Mouse (Mus musculus): ENCODE results near the gene Iscu.

Iscu gene

DNA sequence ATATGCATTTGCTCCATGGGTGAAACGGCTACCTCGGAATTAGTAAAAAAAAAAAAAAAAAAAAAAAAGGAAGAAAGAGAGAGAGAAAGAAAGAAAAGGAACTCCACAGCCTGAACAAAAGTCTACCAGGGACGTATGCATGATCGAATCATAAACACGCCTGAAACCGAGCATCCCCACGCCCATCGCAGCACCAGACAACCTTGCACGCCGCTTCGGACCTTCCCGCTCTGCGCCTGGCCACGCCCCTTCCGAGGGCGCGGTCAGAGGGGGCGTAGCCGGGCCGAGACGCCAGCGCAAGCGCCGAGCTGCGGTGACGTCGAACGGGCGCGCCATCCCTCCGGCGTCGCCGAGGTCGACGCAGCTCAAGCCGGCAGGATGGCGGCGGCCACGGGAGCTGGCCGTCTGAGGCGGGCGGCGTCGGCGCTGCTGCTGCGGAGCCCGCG, at the start of gene Iscu, which contains the start of gene Sart3:
Gene Iscu, plus strand, starts transcription at position 299 of the 446 bp plus-strand sequence.
Gene Sart3, minus strand, starts transcription at position 61 of the 446 bp plus-strand sequence.
- in situ Hi-C loops (cut with MboI; ENCODE audit: low sequenced_read_pairs) = no loop called here

DNA sequence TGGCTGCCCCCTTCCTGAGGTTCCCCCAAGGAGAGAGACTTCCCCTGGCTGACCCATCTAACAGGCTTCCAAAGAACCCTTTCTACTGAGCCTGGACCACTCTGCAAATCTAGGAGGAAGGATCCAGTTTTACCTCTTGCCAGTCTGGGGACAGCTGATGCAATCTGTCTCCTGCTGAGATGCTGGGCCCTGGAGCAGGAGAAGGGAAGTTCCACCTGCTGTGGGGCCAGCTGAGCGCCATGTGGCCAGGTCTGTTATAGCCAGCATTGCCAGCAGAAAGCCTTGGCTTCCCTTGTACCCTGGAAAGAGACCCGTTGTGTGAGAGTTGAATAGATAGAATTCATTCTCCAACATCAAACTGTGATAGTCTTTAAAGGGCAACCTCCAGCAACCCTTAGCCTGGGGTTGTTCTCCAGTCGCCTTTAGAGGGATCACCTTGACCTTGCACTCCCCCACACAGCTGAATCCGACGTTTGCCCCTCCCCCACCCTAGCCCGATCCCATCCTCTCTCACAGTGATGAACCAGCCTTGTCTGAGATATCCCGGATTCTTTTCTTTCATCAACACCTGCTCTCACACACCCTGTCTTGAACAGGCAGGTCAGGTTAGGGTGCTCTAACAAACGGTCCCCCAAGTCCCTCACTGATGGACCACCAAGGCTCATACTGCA, 48.8 kb upstream of the Iscu start:
- in situ Hi-C loops (cut with MboI; ENCODE audit: low sequenced_read_pairs) = loop anchor here (10.0 kb wide), 1 partner anchor 249 kb away; no protein-coding TSS in a partner anchor

DNA sequence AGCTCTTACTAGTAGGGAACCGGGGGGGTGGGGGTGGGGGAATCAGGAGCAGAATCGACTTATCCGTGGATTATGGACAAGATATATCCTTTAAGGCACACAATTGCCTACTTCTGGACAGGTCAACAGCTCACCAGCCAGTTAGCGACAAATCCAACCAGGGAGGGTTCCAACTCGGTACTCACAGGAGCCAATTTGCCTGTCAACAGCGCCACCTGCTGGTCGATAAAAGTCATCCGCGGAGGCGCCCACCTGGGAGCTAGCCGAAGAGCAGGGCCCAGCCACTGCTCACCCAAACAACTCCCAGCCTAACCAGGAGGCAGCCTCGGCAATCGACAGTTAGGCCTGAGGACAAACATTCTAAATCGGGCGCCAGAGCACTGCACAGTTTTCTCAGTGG, 48.1 kb upstream of the Iscu start, which contains the start of gene 1700069L16Rik:
Gene 1700069L16Rik, minus strand, starts transcription at position 327 of the 400 bp plus-strand sequence.
- in situ Hi-C loops (cut with MboI; ENCODE audit: low sequenced_read_pairs) = loop anchor here (10.0 kb wide), 1 partner anchor 250 kb away; no protein-coding TSS in a partner anchor

DNA sequence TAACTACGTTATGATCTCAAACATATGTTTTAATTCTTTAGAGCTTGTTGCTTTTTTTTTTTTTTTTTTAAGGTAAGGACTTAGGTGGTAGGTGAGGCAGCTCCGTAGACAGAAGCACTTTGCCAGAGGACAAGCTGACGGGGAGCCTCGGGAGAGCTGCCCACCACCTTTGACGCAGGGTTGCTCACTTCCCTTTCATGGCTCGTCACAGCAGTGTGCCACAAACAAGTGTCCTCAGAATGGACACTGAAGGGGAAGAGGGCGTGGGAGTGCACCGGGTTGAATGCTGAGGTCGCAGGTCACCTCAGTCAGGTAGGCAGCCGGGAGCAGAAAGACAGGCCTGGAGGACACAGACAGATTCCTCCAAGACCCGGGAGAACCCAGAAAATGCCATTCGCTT, 47.1 kb upstream of the Iscu start:
- in situ Hi-C loops (cut with MboI; ENCODE audit: low sequenced_read_pairs) = loop anchor here (5.0 to 10.0 kb wide), 2 partner anchors 251 to 358 kb away; no protein-coding TSS in a partner anchor

DNA sequence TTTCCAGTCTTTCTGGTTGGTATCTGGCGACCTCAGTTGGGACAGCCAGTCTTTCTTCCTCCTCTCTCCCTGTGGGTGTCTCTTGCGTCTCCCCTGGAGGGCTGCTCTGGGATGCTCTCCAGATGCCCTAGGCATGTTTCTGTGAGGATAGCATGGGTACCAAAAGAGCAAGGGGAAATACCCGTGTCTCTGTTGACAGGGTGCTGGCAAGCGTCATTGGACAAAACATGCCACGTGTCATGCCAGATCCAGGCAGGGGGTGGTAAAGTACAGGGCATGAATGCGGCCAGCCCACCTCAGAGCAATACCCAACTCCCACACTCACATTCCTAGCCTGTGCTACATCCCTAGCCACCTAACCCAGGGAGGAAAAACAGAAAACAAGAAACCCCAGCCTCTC, 45.9 kb upstream of the Iscu start:
- in situ Hi-C loops (cut with MboI; ENCODE audit: low sequenced_read_pairs) = loop anchor here (5.0 to 10.0 kb wide), 2 partner anchors 252 to 359 kb away; no protein-coding TSS in a partner anchor

DNA sequence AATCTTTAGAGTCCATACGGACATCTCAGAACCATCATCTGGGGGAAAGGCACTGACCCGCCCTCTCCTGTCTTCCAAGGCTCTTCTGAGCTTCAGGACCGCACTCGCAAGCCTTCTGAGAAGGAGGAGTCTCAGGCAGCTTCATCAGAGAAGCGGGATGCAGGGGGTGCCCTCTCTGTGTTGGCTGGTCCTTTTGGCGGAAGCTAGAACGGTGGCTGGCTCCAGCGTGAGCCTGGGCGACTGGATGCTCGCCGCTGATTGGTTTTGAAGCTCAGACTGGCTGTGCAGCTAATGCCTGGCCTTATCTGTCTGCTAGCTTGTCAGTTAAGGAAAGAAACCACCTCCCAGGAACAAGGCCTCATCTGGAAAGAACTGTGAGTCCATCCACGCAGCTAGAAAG, 45.3 kb upstream of the Iscu start:
- in situ Hi-C loops (cut with MboI; ENCODE audit: low sequenced_read_pairs) = loop anchor here (5.0 to 10.0 kb wide), 2 partner anchors 252 to 360 kb away; no protein-coding TSS in a partner anchor

DNA sequence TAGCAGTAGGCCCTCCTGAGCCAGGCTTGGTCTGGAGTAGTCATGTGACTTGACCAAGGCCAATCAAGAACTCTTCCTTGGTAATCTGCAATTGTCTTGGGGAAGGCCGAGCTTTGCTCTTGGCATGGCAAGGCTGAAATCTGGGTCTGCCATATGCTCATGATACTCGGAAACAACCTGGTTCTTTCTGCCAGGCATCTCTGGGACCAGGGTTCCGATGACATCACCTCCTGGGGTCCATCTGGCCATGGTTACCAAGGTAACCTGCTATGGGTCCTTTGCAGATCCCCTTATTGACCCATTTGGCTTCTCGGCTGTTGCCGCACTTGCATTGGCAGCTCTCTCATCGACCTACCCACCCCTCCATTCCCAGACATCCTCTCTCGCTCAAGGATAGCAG, 44.5 kb upstream of the Iscu start:
- in situ Hi-C loops (cut with MboI; ENCODE audit: low sequenced_read_pairs) = loop anchor here (5.0 to 10.0 kb wide), 2 partner anchors 253 to 361 kb away; no protein-coding TSS in a partner anchor

DNA sequence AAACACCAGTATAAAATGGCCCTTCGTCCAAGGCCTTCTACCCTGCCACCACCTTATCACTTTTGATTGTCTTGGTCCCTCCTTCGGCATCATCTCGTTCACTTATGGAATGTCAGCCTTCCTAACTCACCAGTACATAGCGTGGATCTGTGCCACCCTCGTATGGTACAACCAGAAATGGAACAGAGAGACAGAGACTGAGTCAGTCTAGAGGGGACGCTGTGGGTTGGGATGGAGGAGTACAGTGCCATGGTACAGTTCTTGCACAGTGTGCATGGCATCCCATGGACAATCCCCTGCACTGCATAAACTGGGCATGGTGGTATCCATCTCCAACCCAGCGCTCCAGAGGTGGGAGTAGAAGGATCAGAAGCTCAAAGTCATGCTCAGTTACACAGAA, 43.9 kb upstream of the Iscu start:
- in situ Hi-C loops (cut with MboI; ENCODE audit: low sequenced_read_pairs) = loop anchor here (5.0 to 10.0 kb wide), 2 partner anchors 254 to 361 kb away; no protein-coding TSS in a partner anchor

DNA sequence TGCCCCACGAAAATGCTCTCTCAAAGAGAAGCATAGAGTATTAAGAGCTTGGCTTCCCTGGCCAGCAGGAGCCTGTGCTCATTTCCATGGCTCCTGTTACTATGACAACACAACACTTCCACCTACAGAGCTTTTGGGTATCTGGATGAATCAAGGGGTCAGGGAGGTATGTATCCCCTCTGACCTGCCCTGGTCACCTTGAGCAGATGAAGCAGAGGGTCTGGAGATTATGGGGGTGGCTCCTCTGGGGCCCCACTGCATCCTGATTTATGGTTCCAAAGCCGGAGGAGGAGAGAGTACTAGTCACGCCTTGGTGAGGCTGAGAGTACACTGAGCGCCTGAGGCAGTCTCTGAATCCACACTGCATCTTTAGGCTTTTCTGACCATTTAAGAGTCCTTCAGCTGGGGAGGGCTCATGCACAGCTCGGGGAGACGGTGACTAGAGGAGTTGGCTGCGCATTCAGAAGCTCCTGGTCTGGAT, 41.9 kb upstream of the Iscu start:
- in situ Hi-C loops (cut with MboI; ENCODE audit: low sequenced_read_pairs) = no loop called here

DNA sequence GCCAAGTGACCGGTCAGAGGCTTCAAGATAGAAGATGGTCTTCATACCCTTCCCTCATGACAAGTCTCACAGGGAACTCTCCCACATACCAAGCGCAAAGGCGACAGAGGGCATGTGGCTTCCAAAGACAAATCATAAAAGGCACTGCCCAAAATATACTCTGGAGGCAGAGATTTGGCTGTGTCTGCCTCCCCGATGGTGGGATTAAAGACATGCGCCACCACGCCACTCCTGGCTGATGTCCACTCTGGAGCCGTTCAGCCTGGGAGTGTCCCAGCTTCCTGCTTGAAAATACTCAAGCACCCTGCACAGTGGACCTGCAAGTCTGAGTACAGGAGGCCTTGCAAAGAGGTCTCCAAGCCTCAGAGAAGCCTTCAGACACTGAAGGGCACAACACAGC, 41.4 kb upstream of the Iscu start:
- in situ Hi-C loops (cut with MboI; ENCODE audit: low sequenced_read_pairs) = no loop called here

DNA sequence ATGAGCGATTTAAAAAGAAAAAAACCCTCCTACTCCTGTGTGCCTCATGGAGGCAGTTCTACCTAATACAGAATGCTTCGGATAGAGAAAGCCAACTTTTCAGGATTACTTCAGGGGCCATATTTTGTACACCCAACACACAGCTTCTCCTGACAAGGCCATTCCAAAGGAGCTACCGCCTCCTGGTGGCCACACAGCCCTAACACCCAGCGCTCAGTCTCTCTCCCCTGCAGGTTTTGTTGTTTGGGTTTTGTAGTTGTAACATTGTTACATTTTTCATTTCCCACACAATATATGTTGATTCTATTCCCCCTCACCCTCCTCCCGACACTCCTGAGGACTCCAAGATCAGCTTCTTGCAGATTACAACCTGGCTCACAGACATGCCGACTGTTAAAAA, 40.4 kb upstream of the Iscu start:
- in situ Hi-C loops (cut with MboI; ENCODE audit: low sequenced_read_pairs) = no loop called here

DNA sequence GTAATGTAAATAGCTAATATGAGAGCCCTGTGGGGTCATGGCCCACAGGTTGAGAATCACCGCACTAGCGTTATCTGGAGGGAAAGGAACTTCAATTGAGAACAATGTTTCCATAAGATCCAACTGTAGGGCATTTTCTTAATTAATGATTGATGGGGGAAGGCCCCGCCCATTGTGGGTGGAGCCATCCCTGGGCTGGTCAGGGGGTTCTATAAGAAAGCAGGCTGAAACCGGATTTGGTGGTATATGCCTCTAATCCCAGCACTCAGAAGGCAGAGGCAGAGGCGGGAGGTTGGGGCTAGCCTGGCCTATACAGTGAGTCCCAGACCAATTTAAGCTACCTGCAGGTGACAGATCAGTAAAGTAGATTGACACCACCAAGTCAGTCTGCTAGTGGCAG, 38.2 kb upstream of the Iscu start:
- in situ Hi-C loops (cut with MboI; ENCODE audit: low sequenced_read_pairs) = no loop called here

DNA sequence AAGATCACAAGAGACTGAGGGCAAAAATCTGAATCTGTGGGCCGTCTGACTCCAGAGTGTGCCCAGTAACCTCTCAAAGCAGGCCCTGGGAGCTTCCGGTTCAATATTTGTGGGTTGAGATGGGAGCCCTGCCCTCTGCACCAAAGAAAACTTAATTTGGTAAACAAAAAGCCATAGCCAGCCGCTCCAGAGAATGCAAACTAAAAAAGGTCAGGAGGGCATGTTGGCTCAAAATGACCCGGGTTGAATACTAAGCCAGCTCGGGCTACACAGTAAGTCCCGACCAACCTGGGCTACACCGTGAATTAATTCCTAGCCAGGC, 37.6 kb upstream of the Iscu start:
- in situ Hi-C loops (cut with MboI; ENCODE audit: low sequenced_read_pairs) = no loop called here

DNA sequence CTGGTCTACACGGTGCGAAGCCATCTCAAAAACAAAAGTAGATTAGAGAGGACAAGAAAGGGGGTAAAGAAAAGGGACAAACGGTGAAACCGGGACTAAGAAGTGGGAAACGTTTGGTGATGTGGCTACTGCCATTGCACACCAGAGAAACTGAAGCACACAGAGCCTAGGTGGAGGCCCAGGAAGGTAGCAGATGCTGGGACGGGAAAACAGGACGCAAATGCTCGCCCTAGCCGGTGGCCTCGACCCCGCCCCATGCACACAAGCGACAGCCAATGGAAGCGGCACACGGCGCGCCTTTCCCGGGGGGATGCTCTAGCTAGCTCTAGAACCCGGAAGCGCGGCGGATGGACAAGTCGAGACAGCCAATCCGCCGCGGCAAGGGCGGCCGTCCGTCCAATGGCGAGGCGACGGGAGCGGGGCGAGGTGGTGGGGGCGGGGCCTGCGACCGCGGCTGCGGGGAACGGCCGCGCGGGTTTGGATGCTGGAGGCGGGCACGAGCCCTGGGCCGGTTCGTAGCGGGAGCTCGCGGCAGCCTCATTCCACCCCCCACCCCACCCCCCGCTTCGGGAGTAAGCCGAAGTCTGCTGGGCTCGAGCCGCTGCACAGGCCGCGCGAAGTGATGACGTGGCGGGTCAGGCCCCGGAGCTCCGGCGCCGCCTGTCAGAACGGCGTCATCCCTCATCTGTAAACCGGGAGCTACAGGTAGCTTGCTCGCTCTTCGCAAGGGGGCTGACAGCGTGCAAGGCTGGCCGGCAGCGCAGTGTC, 37.0 kb upstream of the Iscu start, which contains the start of gene Ficd:
Gene Ficd, plus strand, starts transcription at position 459 of the 768 bp plus-strand sequence.
- in situ Hi-C loops (cut with MboI; ENCODE audit: low sequenced_read_pairs) = no loop called here

DNA sequence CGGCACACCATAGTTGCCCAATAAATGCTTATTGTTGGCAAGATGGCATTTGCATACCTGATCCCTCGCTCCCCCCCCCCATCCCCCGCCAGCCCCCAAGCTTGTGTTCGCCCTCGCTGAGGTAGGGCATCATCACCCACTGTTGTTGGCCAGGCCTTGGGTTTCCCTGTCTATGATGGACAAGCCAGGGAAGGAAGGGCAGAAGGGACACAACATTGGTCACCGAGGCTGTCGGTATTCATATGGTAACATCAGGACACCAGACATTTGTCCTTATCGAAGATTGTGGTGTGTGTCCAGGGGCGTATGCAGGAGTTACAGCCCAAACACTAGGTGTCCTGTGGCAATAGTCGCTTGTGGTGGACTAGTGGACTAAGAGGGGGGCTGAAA, 36.4 kb upstream of the Iscu start:
- in situ Hi-C loops (cut with MboI; ENCODE audit: low sequenced_read_pairs) = no loop called here

DNA sequence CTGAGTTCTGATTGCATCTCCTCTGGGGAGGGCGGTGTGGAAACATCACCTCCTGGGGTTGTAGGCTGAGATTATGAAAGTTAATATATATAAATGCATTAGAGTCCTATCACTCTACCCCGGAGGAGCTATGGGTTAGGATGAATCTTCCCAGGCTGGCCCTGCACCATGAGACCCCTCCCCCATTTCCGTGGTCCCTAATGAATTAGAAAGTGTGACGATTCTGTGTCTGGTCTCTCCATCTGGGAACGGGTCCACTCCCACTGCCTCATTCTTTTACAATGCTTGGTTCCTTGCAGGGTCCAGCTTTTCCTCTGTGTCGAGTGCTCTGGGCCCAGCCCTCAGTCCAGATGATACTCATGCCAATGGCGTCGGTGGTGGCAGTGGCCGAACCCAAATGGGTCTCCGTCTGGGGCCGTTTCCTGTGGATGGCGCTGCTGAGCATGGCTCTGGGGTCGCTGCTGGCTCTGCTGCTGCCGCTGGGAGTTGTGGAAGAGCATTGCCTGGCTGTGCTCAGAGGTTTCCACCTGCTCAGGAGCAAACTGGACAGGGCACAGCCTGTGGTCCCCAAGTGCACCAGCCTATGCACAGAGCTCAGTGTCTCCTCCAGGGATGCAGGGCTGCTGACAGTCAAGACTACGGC, 35.9 kb upstream of the Iscu start:
- in situ Hi-C loops (cut with MboI; ENCODE audit: low sequenced_read_pairs) = no loop called here

DNA sequence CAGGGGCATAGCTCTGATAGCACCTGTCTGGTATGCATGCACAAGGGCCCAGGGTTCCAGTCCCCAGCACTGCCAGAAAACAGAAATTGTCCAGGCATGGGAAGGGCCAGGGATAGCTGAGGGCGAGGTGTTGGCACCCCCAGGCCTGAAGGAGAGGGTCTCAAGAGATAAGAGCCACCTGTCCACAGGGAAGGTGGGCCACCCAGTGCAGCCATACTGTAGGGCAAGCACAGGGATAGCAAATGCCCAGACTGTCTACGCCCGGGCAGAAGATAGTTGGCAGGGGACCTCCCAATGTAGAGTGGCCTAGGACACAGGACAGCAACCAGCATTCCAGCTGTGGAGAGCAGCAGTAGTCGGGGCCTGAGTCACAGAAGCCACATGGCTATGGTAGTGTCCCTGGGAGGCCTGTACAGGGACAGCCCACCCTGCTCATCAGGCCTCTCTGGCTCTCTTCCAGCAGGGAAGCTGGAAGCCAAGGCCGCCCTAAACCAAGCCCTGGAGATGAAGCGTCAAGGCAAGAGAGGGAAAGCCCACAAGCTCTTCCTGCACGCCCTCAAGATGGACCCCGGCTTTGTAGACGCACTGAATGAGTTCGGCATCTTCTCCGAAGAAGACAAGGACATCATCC, 34.8 kb upstream of the Iscu start:
- in situ Hi-C loops (cut with MboI; ENCODE audit: low sequenced_read_pairs) = no loop called here

DNA sequence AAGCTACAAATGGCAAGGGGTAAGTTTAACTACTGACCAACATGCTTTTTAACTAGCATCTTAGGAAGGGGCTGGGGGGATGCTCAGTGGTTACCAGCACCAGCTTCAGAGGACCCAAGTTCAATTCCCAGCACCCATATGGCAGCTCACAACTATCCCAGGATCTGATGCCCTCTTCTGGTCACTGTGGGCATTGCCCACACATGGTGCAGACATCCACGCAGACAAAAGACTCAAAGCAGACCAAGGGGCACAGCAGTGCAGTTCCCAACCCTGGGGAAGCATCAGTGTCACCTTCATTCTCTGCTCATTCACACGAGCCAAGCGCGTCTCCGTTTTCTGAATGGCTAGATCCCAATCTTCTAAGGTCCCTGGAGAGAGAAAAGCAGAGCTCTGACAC, 24.9 kb upstream of the Iscu start:
- in situ Hi-C loops (cut with MboI; ENCODE audit: low sequenced_read_pairs) = no loop called here

DNA sequence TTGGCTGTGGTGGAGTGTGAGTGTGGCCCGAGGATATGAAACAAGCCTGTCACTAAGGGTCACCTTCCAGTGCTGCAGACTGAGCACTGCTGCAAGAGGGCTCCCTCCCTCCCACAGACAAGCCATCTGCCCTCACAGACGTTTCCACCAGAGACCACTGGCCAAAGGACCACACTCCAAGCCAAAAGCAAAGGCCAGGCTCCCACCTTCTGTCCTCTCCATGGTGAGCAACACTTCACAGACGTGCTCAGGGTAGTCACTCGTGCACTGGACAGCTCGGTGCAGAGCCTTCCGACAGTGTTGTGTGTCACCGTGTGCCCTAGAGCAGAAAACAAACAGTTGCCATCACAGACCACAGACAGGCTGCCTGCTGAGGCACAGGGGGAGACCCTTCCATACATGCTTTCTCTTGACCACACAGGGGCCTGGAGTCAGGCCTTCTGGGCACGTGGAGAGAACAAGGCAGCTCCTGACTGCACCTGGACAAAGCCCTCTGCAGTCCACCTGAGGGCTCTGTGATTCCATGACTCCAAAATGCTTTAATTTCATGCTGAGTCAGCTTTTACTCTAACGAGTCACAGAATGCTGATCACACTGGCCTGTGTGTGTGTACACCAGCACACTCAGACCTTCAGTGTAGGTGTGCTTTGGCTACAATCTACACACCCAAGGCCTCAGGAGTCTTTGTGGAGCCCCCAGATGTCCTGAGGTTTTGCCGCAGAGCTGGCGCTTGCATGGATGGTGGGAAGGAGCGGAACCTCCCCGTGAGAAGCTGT, 23.8 kb upstream of the Iscu start:
- in situ Hi-C loops (cut with MboI; ENCODE audit: low sequenced_read_pairs) = no loop called here

All from CH12F3 (cell line).